Mouse (Mus musculus): ENCODE measurements around the gene Arhgap17. TPM values are rescaled to one million over a fixed set of nuclear protein-coding genes. Genes with fewer than 3 reads are reported as not detected.

The Arhgap17 gene
- total RNA-seq (2021): 70.8 and 76.6 TPM in 2 replicates
- long read RNA-seq, partial matches to known transcripts: 7 of 11 reads
- long read RNA-seq, other reads (novel, unspliced or antisense): 3 of 11 reads

DNA sequence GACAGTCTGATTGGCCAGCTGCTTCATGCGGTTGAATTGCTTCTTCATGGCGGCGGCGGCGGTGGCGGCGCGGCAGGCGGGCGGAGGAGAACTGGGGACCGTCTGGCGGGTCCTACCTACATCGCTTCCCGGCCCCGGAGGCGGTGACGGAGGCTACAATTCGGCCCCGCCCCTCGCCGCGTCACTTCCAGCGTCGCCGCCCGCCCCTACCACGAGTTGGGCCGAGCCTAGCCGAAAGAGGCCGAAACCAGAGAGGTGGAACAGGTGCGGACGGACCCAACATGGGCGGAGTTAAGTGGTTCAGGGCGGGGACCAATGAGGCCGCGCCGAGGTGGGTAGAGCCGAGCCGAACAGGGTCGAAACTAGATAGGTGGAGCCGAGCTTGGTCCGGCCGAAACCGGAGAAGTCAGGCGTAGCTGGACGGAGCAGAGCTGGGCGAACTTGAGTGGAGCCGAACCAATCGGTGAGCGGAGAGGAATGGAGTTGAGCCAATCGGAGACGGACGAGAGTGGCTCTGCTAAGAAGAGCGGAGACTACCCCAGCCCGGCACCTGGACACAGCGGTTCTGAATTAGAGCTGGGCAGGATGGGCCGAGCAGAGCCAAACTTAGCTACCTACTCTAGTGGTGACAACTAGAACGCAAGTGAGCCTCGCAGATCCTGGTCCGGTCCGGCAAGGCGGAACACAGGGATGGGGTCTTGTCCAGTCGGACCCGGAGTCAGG lies at the start of gene Arhgap17, which contains the start of gene Lcmt1:
Gene Arhgap17 (minus strand): TSS at position 157 of the 723 bp plus-strand sequence.
Gene Lcmt1 (plus strand): TSS at position 26 of the 723 bp plus-strand sequence.
- peak; percentile 99 for DNase-seq

GRCm38 (mm10) chr7:123417661-123418060 lies 47.9 kb upstream of the Arhgap17 start:
- no peak for DNase-seq

DNA sequence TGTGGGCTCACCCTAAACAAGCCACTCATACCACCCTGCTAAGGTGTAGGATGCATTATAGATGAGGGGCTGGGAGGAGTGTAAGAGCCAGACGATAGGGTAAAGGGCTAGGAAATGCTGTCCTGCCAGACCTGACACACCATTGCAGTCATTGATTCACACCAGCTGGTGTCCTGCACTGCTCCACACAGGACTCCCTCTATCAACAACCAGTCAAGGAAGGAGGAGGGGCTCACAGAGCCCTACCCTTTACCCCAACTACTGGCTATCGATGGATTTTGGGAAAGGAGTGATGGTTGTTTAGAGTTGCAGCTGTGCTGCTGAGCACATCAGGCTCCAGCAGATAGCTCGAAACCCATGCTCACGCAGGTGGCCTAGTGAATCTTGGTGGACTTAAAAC lies 47.1 kb upstream of the Arhgap17 start:
- DNase-seq: no peak

DNA sequence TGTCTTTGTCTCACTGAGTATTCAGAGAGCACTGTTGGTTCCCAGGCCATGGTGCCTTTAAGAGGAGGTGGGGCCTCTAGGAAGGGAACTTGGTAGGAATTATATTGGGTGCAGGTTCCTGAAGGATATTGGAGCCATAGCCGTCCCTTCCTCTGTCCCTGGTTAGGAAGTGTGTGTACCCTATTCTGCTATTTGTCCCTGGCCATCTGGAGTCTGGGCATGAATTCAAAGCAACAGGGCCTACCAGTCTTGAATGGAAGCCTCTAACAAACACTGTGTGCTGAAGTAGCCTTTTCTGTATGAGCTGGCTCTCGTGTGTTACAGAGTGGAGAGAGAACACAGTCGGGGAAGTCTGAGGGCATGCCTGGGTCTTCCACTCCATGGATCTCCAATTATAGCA lies 42.4 kb upstream of the Arhgap17 start:
- no peak for DNase-seq

GRCm38 (mm10) chr7:123411109-123411508 lies 41.4 kb upstream of the Arhgap17 start:
- DNase-seq: peak; percentile 51

GRCm38 (mm10) chr7:123410502-123410901 lies 40.8 kb upstream of the Arhgap17 start:
- DNase-seq: no peak

GRCm38 (mm10) chr7:123406988-123407387 lies 37.3 kb upstream of the Arhgap17 start:
- no peak for DNase-seq

DNA sequence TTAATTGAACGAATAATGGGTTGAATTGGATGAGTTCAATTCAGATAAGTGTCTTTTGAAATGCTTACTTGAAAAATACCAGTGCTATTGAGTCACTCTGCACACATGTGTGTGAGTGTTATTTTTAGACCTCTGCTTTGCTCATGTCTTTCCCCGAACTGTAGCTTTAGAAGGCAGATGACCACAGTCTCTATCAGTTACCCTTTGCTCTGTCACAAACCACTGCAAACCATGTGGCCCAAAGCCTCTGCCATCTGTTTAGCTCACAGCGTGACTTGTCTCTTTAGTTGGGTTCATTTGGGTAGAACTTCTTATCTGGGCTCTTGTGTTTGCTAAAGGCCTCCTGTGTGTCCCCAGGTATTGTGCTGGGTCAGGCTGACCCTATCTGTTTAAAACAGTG lies 35.9 kb upstream of the Arhgap17 start:
- DNase-seq: no peak

- DNase-seq: no peak
These were observed 34.5 kb upstream of the Arhgap17 start for GRCm38 (mm10) chr7:123404198-123404597.

GRCm38 (mm10) chr7:123401121-123401520 lies 31.4 kb upstream of the Arhgap17 start:
- no peak for DNase-seq

- DNase-seq: no peak
These were observed 29.6 kb upstream of the Arhgap17 start for GRCm38 (mm10) chr7:123399286-123399685.

DNA sequence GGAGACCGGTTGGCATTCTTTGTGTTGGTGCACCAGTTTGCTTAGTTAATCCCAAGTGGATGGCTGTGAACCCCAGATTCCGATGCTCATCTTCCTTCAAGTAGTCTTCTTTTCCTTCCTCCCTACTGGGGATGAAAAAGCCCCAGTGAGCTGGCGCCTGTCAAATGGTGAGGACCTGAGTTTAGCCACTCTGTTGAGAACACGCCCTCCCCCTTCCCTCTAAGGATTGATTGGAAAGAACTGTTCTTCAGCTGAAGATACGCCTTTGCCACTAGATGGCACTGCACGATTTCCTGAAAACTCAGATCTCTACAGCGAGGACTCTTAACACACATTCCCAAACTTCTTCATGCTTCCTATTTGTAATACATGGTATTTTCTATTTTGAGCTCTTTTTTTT lies 29.1 kb upstream of the Arhgap17 start:
- peak; percentile 36 for DNase-seq

- DNase-seq: no peak
These were observed 28.2 kb upstream of the Arhgap17 start for GRCm38 (mm10) chr7:123397931-123398330.

DNA sequence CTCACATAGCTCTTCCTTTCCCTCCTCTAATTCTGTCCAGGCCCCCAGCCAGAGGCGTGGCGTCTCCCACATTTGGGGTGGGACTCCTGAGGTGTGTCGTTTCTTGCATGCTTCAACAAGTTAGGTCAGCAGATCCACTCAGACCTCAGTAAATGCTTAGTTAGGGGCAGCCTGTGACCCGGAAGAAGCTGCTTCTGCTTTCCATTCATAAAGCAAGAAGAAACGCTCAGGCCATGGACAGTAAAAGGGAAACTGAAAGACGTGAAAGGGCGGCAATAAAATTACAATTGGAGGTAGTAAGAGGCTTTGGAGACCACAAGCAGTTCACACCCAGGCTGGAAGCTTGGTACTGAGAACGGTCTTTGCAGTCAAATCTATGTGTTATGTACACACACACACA lies 27.7 kb upstream of the Arhgap17 start:
- no peak for DNase-seq

GRCm38 (mm10) chr7:123396900-123397299 lies 27.2 kb upstream of the Arhgap17 start:
- DNase-seq: no peak

- no peak for DNase-seq
These were observed 24.6 kb upstream of the Arhgap17 start for GRCm38 (mm10) chr7:123394271-123394670.

DNA sequence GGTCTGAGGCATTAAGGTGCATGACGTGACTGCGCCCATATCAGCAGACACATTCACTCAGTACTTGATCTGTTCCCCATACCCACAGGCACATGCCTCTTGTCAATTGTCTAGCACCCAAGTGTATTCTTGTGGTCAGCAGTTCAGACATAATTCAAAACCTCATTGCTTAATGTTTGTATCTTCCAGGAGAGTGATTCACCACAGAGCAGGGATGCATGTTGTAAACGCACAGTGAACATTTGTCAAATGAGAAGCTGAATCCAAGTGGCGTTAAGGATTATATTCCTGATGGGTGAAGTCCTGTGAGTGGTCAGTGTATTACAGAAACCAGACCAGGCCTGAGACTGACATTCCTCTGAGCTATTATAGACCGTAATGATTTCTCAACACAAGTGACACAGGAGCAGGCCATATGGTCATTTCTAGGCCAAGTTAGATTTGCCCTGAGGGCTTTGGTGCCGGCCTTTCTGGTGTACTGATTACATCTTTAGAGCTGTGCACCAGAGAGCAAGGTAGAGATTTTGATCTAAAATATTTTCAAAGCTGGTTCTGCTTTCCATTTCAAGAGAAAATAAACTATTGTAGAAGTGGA lies 20.1 kb upstream of the Arhgap17 start:
- no peak for DNase-seq

- no peak for DNase-seq
These were observed 16.1 kb upstream of the Arhgap17 start for GRCm38 (mm10) chr7:123385693-123386407.

- DNase-seq: peak; percentile 93
These were observed 8.0 kb upstream of the Arhgap17 start for GRCm38 (mm10) chr7:123377443-123378400.

- peak; percentile 29 for DNase-seq
These were observed 1.8 kb upstream of the Arhgap17 start for GRCm38 (mm10) chr7:123371501-123371900.

- DNase-seq: no peak
These were observed 985 bp upstream of the Arhgap17 start for GRCm38 (mm10) chr7:123370700-123371099.
